ENCODE assay signal across 10 mouse cellular contexts in genomic region chr5:118434718-118435555, GRCm38 (mm10).
DNase-seq lines count a peak whose midpoint lies in the region; ATAC-seq lines count a peak whose summit lies in the region.
"Had no signal": no experiment of that assay in that cellular context is flagged by ENCODE, and none has a peak within 500 bp of the region (broad histone marks: within the 10 kb centered on the region; RNA-seq: fewer than 3 reads in every experiment).

No protein-coding gene starts in this region.

- ATAC-seq in heart, embryonic 13.5 days (ENCODE audit: extremely low read depth, insufficient number of reproducible peaks, low FRiP score, low TSS enrichment): no peak
- no peak for ATAC-seq in midbrain, embryonic 14.5 days (ENCODE audit: low FRiP score, low TSS enrichment)
- ATAC-seq in midbrain, embryonic 15.5 days (replicated peaks): no peak
- peak; percentile 35; the same call in 1 of the 2 replicates for ATAC-seq in embryonic facial prominence, embryonic 14.5 days (ENCODE audit: low read depth)
- no peak; the same call in 1 of the 2 replicates for ATAC-seq in neural tube, embryonic 15.5 days (ENCODE audit: low FRiP score)

- H3K36me3 ChIP-seq in heart, embryonic 13.5 days: no peaks in the 10 kb centered on the region
- no peaks in the 10 kb centered on the region for H3K36me3 ChIP-seq in midbrain, embryonic 14.5 days (ENCODE audit: control insufficient read depth, insufficient read depth, low read length)
- no peaks in the 10 kb centered on the region for H3K36me3 ChIP-seq in midbrain, embryonic 15.5 days (replicated peaks)
- H3K36me3 ChIP-seq in embryonic facial prominence, embryonic 14.5 days (ENCODE audit: control insufficient read depth, insufficient read depth, low read length): no peaks in the 10 kb centered on the region
- H3K36me3 ChIP-seq in neural tube, embryonic 15.5 days: no peaks in the 10 kb centered on the region
- H3K36me3 ChIP-seq: hindbrain, embryonic 10.5 days; lung, embryonic 15.5 days had no signal

- H3K4me2 ChIP-seq in heart, embryonic 13.5 days: peak overlapping the region; percentile 35
- no peak overlapping the region for H3K4me2 ChIP-seq in midbrain, embryonic 14.5 days (ENCODE audit: low read length)
- no peak overlapping the region for H3K4me2 ChIP-seq in midbrain, embryonic 15.5 days
- no peak overlapping the region for H3K4me2 ChIP-seq in embryonic facial prominence, embryonic 14.5 days (ENCODE audit: low read depth, low read length)
- H3K4me2 ChIP-seq in neural tube, embryonic 15.5 days: peak overlapping the region; percentile 15; the same call in 1 of the 2 replicates
- H3K4me2 ChIP-seq: lung, embryonic 15.5 days had no signal

- H3K9me3 ChIP-seq in heart, embryonic 13.5 days: no peaks in the 10 kb centered on the region
- no peaks in the 10 kb centered on the region for H3K9me3 ChIP-seq in midbrain, embryonic 14.5 days (ENCODE audit: control insufficient read depth, low read length)
- H3K9me3 ChIP-seq in midbrain, embryonic 15.5 days: no peaks in the 10 kb centered on the region
- no peaks in the 10 kb centered on the region for H3K9me3 ChIP-seq in embryonic facial prominence, embryonic 14.5 days (ENCODE audit: control insufficient read depth, low read length)
- no peaks in the 10 kb centered on the region for H3K9me3 ChIP-seq in neural tube, embryonic 15.5 days (replicated peaks)
- H3K9me3 ChIP-seq: lung, embryonic 15.5 days had no signal

- DNase-seq in heart, adult 18-20 months: no peak
- peak; percentile 54 for DNase-seq in midbrain, embryonic 14.5 days
- no peak for DNase-seq in embryonic facial prominence, embryonic 14.5 days (ENCODE audit: low spot score)
- DNase-seq in frontal cortex, adult 2 months (ENCODE audit: extremely low spot score in 1 of 2, low spot score in 1 of 2): no peak
- no peak for DNase-seq in right cerebral cortex, postnatal 10 days (ENCODE audit: low spot score in 2 of 2)

- H3K9ac ChIP-seq in heart, embryonic 13.5 days: peak overlapping the region; percentile 25
- no peak overlapping the region for H3K9ac ChIP-seq in midbrain, embryonic 14.5 days (replicated peaks; ENCODE audit: low read length)
- no peak overlapping the region for H3K9ac ChIP-seq in midbrain, embryonic 15.5 days
- H3K9ac ChIP-seq in embryonic facial prominence, embryonic 14.5 days (ENCODE audit: low read depth, low read length): no peak overlapping the region
- H3K9ac ChIP-seq in neural tube, embryonic 15.5 days (replicated peaks): no peak overlapping the region
- H3K9ac ChIP-seq: lung, embryonic 15.5 days had no signal

- H3K4me3 ChIP-seq in heart, embryonic 13.5 days: 0 out of 2 replicates have a peak overlapping the region, but pooled peaks have one; percentile 18
- H3K4me3 ChIP-seq in midbrain, embryonic 14.5 days (replicated peaks; ENCODE audit: low read depth, low read length): no peak overlapping the region
- H3K4me3 ChIP-seq in midbrain, embryonic 15.5 days: no peak overlapping the region
- H3K4me3 ChIP-seq in embryonic facial prominence, embryonic 14.5 days (ENCODE audit: low read depth, low read length): no peak overlapping the region
- no peak overlapping the region for H3K4me3 ChIP-seq in neural tube, embryonic 15.5 days (replicated peaks)
- H3K4me3 ChIP-seq: hindbrain, embryonic 10.5 days; lung, embryonic 15.5 days had no signal

- peaks cover 25% of the 10 kb centered on the region for H3K4me1 ChIP-seq in heart, embryonic 13.5 days
- H3K4me1 ChIP-seq in midbrain, embryonic 14.5 days (ENCODE audit: control insufficient read depth, insufficient read depth, low read length): peaks cover 17% of the 10 kb centered on the region; the same call in 1 of the 2 replicates
- peaks cover 13% of the 10 kb centered on the region for H3K4me1 ChIP-seq in midbrain, embryonic 15.5 days
- H3K4me1 ChIP-seq in embryonic facial prominence, embryonic 14.5 days (ENCODE audit: control insufficient read depth, insufficient read depth, low read length): peaks cover 21% of the 10 kb centered on the region
- H3K4me1 ChIP-seq in neural tube, embryonic 15.5 days: peaks cover 15% of the 10 kb centered on the region

- peaks cover 39% of the 10 kb centered on the region for H3K27me3 ChIP-seq in heart, embryonic 13.5 days (replicated peaks)
- peaks cover 30% of the 10 kb centered on the region for H3K27me3 ChIP-seq in midbrain, embryonic 14.5 days (ENCODE audit: control insufficient read depth, insufficient read depth, low read length)
- peaks cover 24% of the 10 kb centered on the region for H3K27me3 ChIP-seq in midbrain, embryonic 15.5 days (replicated peaks)
- peaks cover 20% of the 10 kb centered on the region for H3K27me3 ChIP-seq in embryonic facial prominence, embryonic 14.5 days (replicated peaks; ENCODE audit: control insufficient read depth, insufficient read depth, low read length)
- H3K27me3 ChIP-seq in neural tube, embryonic 15.5 days (replicated peaks): peaks cover 19% of the 10 kb centered on the region

- no peak overlapping the region for H3K27ac ChIP-seq in heart, embryonic 13.5 days (replicated peaks)
- H3K27ac ChIP-seq in midbrain, embryonic 14.5 days (replicated peaks; ENCODE audit: low read depth, low read length): no peak overlapping the region
- H3K27ac ChIP-seq in midbrain, embryonic 15.5 days: no peak overlapping the region
- no peak overlapping the region for H3K27ac ChIP-seq in embryonic facial prominence, embryonic 14.5 days (replicated peaks; ENCODE audit: low read depth, low read length)
- no peak overlapping the region for H3K27ac ChIP-seq in neural tube, embryonic 15.5 days (replicated peaks)
- H3K27ac ChIP-seq: hindbrain, embryonic 10.5 days; lung, embryonic 15.5 days had no signal

- 21% methylated on average over 20 of the region's 20 CpGs for WGBS in heart, embryonic 13.5 days
- WGBS in midbrain, embryonic 14.5 days: 19% methylated on average over 20 of the region's 20 CpGs
- WGBS in midbrain, embryonic 15.5 days: 16% methylated on average over 20 of the region's 20 CpGs
- WGBS in embryonic facial prominence, embryonic 14.5 days: 24% methylated on average over 20 of the region's 20 CpGs
- WGBS in neural tube, embryonic 15.5 days: 17% methylated on average over 20 of the region's 20 CpGs

Comparison
In these comparisons a context has a peak if more than half of its experiments do, and no peak if none do; other contexts are left out.
1. H3K4me2 ChIP-seq: peak in heart, embryonic 13.5 days (single experiment) and neural tube, embryonic 15.5 days (single experiment); none in midbrain, embryonic 14.5 days (single experiment), midbrain, embryonic 15.5 days (single experiment) and embryonic facial prominence, embryonic 14.5 days (single experiment).